Mouse (Mus musculus) left cerebral cortex, adult 2 months (tissue): Measurements from ENCODE around the gene Brinp2. TPM values are rescaled to one million over a fixed set of nuclear protein-coding genes. Genes with fewer than 3 reads are reported as not detected.

Experiments
- DNase-seq, 2 experiments: peaks; one replicate each; pipeline ENCODE4 v3.0.0; 2021 to 2022; ENCODE audit warnings: low spot score in 2 of 2, mixed read lengths in 1 of 2; ENCODE audit errors: extremely low spot score in 1 of 2
- H3K27ac ChIP-seq: fragments of 200-600 bp; 2 replicates; pipeline ENCODE4 v1.8.1; 2022
- H3K4me3 ChIP-seq: fragments of 200-600 bp; 2 replicates; pipeline ENCODE4 v1.8.1; 2022
- CTCF ChIP-seq: fragments of 200-600 bp; IDR thresholded peaks from 2 replicates; pipeline ENCODE4 v1.8.1; 2022; ENCODE audit warnings: antibody characterized with exemption, mild to moderate bottlenecking, moderate library complexity
- intact Hi-C: fragments of 180-260 bp; cut with DNase I; formaldehyde crosslinking; loops from one replicate; pipeline ENCODE4 v1.15.1; 2025
- total RNA-seq, 2 experiments: library from RNA; stranded (reverse); gene quantifications; 2 replicates each; pipeline ENCODE4 v1.2.3; 2021

Gene Brinp2
- total RNA-seq, 2 experiments from 2014 or later = 112 to 117 TPM

- peak overlapping the region; percentile 71 for H3K4me3 ChIP-seq
- no peak; the same call in none of the 2 replicates for TF ChIP-seq CTCF
- peak overlapping the region; percentile 93 for H3K27ac ChIP-seq
- intact Hi-C loops = loop anchor here (2.0 to 5.0 kb wide), 3 partner anchors 157 to 611 kb away; no protein-coding TSS in a partner anchor
- DNase-seq = peak; percentile 57 to 67
Measured at GRCm38 (mm10) chr1:158355177-158356050, 712 bp downstream of the Brinp2 start.

GRCm38 (mm10) chr1:158353656-158354371 lies 2.3 kb downstream of the Brinp2 start:
- Histone ChIP-seq H3K4me3 (peak overlapping the region; percentile 71), H3K27ac (peak overlapping the region; percentile 82)
- no peak; the same call in 1 of the 2 replicates for TF ChIP-seq CTCF
- intact Hi-C loops = loop anchor here (2.0 to 5.0 kb wide), 2 partner anchors 609 to 797 kb away; no protein-coding TSS in a partner anchor
- DNase-seq = no peak

GRCm38 (mm10) chr1:158343243-158343714 lies 12.8 kb downstream of the Brinp2 start:
- H3K27ac ChIP-seq = 0 out of 2 replicates have a peak overlapping the region, but pooled peaks have one; percentile 11
- intact Hi-C loops = loop anchor here (5.0 kb wide), 1 partner anchor 791 kb away; no protein-coding TSS in a partner anchor
- peak; percentile 41 for TF ChIP-seq CTCF
- DNase-seq = no peak
- H3K4me3 ChIP-seq = no peak overlapping the region

- Histone ChIP-seq H3K4me3 (no peak overlapping the region), H3K27ac (peak overlapping the region; percentile 77)
- intact Hi-C loops = loop anchor here (5.0 to 10.0 kb wide), 2 partner anchors 183 to 674 kb away; no protein-coding TSS in a partner anchor
- no peak for TF ChIP-seq CTCF
- DNase-seq = no peak
Measured at GRCm38 (mm10) chr1:158328839-158329238, 27.3 kb downstream of the Brinp2 start.

GRCm38 (mm10) chr1:158328126-158328525 lies 28.0 kb downstream of the Brinp2 start:
- no peak for TF ChIP-seq CTCF
- intact Hi-C loops = loop anchor here (5.0 to 10.0 kb wide), 2 partner anchors 184 to 673 kb away; no protein-coding TSS in a partner anchor
- Histone ChIP-seq H3K4me3 (no peak overlapping the region), H3K27ac (peak overlapping the region; percentile 76)
- DNase-seq = peak; percentile 21 to 52

GRCm38 (mm10) chr1:158323325-158323724 lies 32.8 kb downstream of the Brinp2 start:
- no peak overlapping the region for H3K4me3 ChIP-seq
- intact Hi-C loops = loop anchor here (10.0 kb wide), 1 partner anchor 669 kb away; no protein-coding TSS in a partner anchor
- no peak overlapping the region; the same call in 1 of the 2 replicates for H3K27ac ChIP-seq
- TF ChIP-seq CTCF = no peak
- DNase-seq = no peak

GRCm38 (mm10) chr1:158310426-158311156 lies 45.5 kb downstream of the Brinp2 start:
- intact Hi-C loops = no loop called here
- peak; percentile 28 for TF ChIP-seq CTCF
- Histone ChIP-seq H3K27ac (no peak overlapping the region), H3K4me3 (no peak overlapping the region)
- DNase-seq = no peak

- H3K27ac ChIP-seq = no peak overlapping the region
- no peak for TF ChIP-seq CTCF
- no peak for DNase-seq
- H3K4me3 ChIP-seq = no peak overlapping the region
- intact Hi-C loops = no loop called here
Measured at GRCm38 (mm10) chr1:158297042-158297441, 59.1 kb downstream of the Brinp2 start.

GRCm38 (mm10) chr1:158296287-158296931 lies 59.7 kb downstream of the Brinp2 start:
- intact Hi-C loops = no loop called here
- no peak for TF ChIP-seq CTCF
- Histone ChIP-seq H3K4me3 (no peak overlapping the region), H3K27ac (no peak overlapping the region)
- no peak for DNase-seq

- no peak for DNase-seq
- Histone ChIP-seq H3K4me3 (no peak overlapping the region), H3K27ac (no peak overlapping the region)
- intact Hi-C loops = no loop called here
- TF ChIP-seq CTCF = no peak
Measured at GRCm38 (mm10) chr1:158295270-158295669, 60.9 kb downstream of the Brinp2 start.
